Mouse (Mus musculus) heart, embryonic 14.5 days (tissue): ENCODE measurements at regions not wholly inside any gene's neighbourhood (a gene's known extent, or its start where the extent isn't known, plus 50 kb on each side); places are given as distances from the start of the nearest gene placed in this dataset.

Experiments used
- ATAC-seq: fragments of 200-750 bp; cut with Nextera tagmentation; 2 replicates; pipeline ENCODE4 v1.8.0; 2017; ENCODE audit warnings: low read depth, moderate TSS enrichment; ENCODE audit not compliant: insufficient number of reproducible peaks, insufficient read depth, low FRiP score
- H3K27ac ChIP-seq, 2 experiments: fragments of 200-500 bp in 1 of 2; fragments of 300-500 bp in 1 of 2; sonication (generic) in 1 of 2; replicated peaks in 1 of 2; 2 replicates each; pipeline ENCODE4 v1.5.1; 2012 to 2014; ENCODE audit warnings: low read depth in 2 of 2, low read length in 2 of 2, control low read depth in 1 of 2, mild to moderate bottlenecking in 1 of 2, mixed read lengths in 1 of 2; ENCODE audit not compliant: control insufficient read depth in 1 of 2, insufficient read depth in 1 of 2
- H3K27me3 ChIP-seq: fragments of 300-500 bp; sonication (generic); 2 replicates; pipeline ENCODE4 v1.6.1; 2014; ENCODE audit warnings: mild to moderate bottlenecking, low read length, control low read depth; ENCODE audit not compliant: control insufficient read depth, insufficient read depth
- H3K36me3 ChIP-seq: fragments of 300-500 bp; sonication (generic); 2 replicates; pipeline ENCODE4 v1.6.1; 2014; ENCODE audit warnings: mild to moderate bottlenecking, control low read depth, low read length, mixed read lengths; ENCODE audit not compliant: control insufficient read depth, insufficient read depth
- H3K4me1 ChIP-seq, 2 experiments: fragments of 200-500 bp in 1 of 2; fragments of 300-500 bp in 1 of 2; sonication (generic) in 1 of 2; 2 replicates each; pipeline ENCODE4 v1.6.1; 2012 to 2014; ENCODE audit warnings: low read length in 2 of 2, control low read depth in 1 of 2, mixed read lengths in 1 of 2; ENCODE audit not compliant: control insufficient read depth in 2 of 2, insufficient read depth in 2 of 2
- H3K4me2 ChIP-seq: fragments of 300-500 bp; sonication (generic); 2 replicates; pipeline ENCODE4 v1.6.1; 2014; ENCODE audit warnings: mild to moderate bottlenecking, low read length
- H3K4me3 ChIP-seq, 2 experiments: fragments of 200-500 bp in 1 of 2; fragments of 300-500 bp in 1 of 2; sonication (generic) in 1 of 2; 2 replicates each; pipeline ENCODE4 v1.5.1; 2012 to 2014; ENCODE audit warnings: low read length in 2 of 2, mild to moderate bottlenecking in 2 of 2, control low read depth in 1 of 2, low read depth in 1 of 2, moderate library complexity in 1 of 2; ENCODE audit not compliant: control insufficient read depth in 1 of 2, insufficient read depth in 1 of 2
- H3K9ac ChIP-seq: fragments of 300-500 bp; sonication (generic); 2 replicates; pipeline ENCODE4 v1.6.1; 2014; ENCODE audit warnings: mild to moderate bottlenecking, low read length
- H3K9me3 ChIP-seq: fragments of 300-500 bp; sonication (generic); 2 replicates; pipeline ENCODE4 v1.6.1; 2016; ENCODE audit warnings: low read length, control low read depth; ENCODE audit not compliant: control insufficient read depth
- WGBS: fragments of 180-500 bp; shearing (Covaris S2); extraction: QIAGEN DNeasy Blood & Tissue Kit; methylation state at CpG from one replicate; pipeline ENCODE4 v1.1.7; 2014; 5-methylcytosine and 5-hydroxymethylcytosine counted together

GRCm38 (mm10) chr13:5735027-5735624, 126.2 kb upstream of the Klf6 start:
- no peaks in the 10 kb centered on the region for H3K36me3 ChIP-seq
- H3K9me3 ChIP-seq = no peaks in the 10 kb centered on the region
- no peak overlapping the region for H3K27ac ChIP-seq
- no peaks in the 10 kb centered on the region for H3K4me1 ChIP-seq
- ATAC-seq = no peak
- H3K4me2 ChIP-seq = no peak overlapping the region
- no peaks in the 10 kb centered on the region for H3K27me3 ChIP-seq
- no peak overlapping the region for H3K9ac ChIP-seq
- H3K4me3 ChIP-seq = no peak overlapping the region

GRCm38 (mm10) chr13:5736472-5736871, 124.8 kb upstream of the Klf6 start:
- H3K36me3 ChIP-seq = no peaks in the 10 kb centered on the region
- ATAC-seq = no peak
- H3K4me3 ChIP-seq = no peak overlapping the region
- 72% methylated on average over 6 of the region's 6 CpGs for WGBS
- H3K4me1 ChIP-seq = no peaks in the 10 kb centered on the region
- no peak overlapping the region for H3K4me2 ChIP-seq
- H3K9ac ChIP-seq = no peak overlapping the region
- no peak overlapping the region for H3K27ac ChIP-seq
- H3K9me3 ChIP-seq = no peaks in the 10 kb centered on the region
- H3K27me3 ChIP-seq = no peaks in the 10 kb centered on the region

DNA sequence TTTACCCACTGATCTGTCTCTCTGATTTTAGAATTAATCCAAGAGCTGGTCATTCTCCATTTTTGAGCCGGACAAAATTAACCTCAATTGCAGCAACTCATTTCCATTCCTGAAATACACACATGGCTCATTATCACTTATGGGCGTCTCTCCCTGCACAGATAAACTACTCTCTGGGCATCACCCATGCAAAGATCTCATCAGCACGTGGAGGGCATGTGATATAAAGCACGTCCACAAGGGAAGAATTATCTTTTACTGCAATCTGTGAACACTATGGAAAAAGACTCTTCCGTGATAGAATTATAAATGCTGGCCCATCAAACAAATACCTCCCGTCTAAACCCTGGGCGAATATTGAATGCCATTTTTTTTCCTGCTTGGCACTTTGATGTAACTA, 124.1 kb upstream of the Klf6 start:
- no peaks in the 10 kb centered on the region for H3K4me1 ChIP-seq
- no peaks in the 10 kb centered on the region for H3K27me3 ChIP-seq
- H3K9ac ChIP-seq = no peak overlapping the region
- H3K27ac ChIP-seq = no peak overlapping the region
- WGBS = 78% methylated on average over 7 of the region's 7 CpGs
- no peak overlapping the region for H3K4me3 ChIP-seq
- H3K9me3 ChIP-seq = no peaks in the 10 kb centered on the region
- no peaks in the 10 kb centered on the region for H3K36me3 ChIP-seq
- no peak overlapping the region for H3K4me2 ChIP-seq
- no peak for ATAC-seq

- H3K27ac ChIP-seq = no peak overlapping the region
- H3K4me2 ChIP-seq = no peak overlapping the region
- no peaks in the 10 kb centered on the region for H3K4me1 ChIP-seq
- no peak overlapping the region for H3K9ac ChIP-seq
- H3K36me3 ChIP-seq = no peaks in the 10 kb centered on the region
- WGBS = 84% methylated on average over 1 of the region's 1 CpGs
- H3K27me3 ChIP-seq = no peaks in the 10 kb centered on the region
- ATAC-seq = no peak
- H3K4me3 ChIP-seq = no peak overlapping the region
- no peaks in the 10 kb centered on the region for H3K9me3 ChIP-seq
Measured at GRCm38 (mm10) chr13:5740805-5741204, 120.5 kb upstream of the Klf6 start.

- no peak for ATAC-seq
- no peak overlapping the region for H3K4me2 ChIP-seq
- no peaks in the 10 kb centered on the region for H3K9me3 ChIP-seq
- no peak overlapping the region for H3K27ac ChIP-seq
- no peak overlapping the region for H3K4me3 ChIP-seq
- H3K36me3 ChIP-seq = no peaks in the 10 kb centered on the region
- 79% methylated on average over 6 of the region's 6 CpGs for WGBS
- H3K9ac ChIP-seq = no peak overlapping the region
- H3K27me3 ChIP-seq = no peaks in the 10 kb centered on the region
- H3K4me1 ChIP-seq = no peaks in the 10 kb centered on the region
Measured at GRCm38 (mm10) chr13:5744949-5745348, 116.3 kb upstream of the Klf6 start.

- H3K4me2 ChIP-seq = no peak overlapping the region
- no peak overlapping the region for H3K4me3 ChIP-seq
- 87% methylated on average over 3 of the region's 3 CpGs for WGBS
- no peaks in the 10 kb centered on the region for H3K9me3 ChIP-seq
- H3K27ac ChIP-seq = no peak overlapping the region
- no peaks in the 10 kb centered on the region for H3K36me3 ChIP-seq
- H3K27me3 ChIP-seq = no peaks in the 10 kb centered on the region
- H3K4me1 ChIP-seq = no peaks in the 10 kb centered on the region
- no peak overlapping the region for H3K9ac ChIP-seq
- no peak for ATAC-seq
Measured at GRCm38 (mm10) chr13:5757176-5757575, 104.1 kb upstream of the Klf6 start.

GRCm38 (mm10) chr13:5757963-5758362, 103.3 kb upstream of the Klf6 start:
- Histone ChIP-seq H3K27me3 (no peaks in the 10 kb centered on the region), H3K9me3 (no peaks in the 10 kb centered on the region), H3K27ac (no peak overlapping the region), H3K36me3 (no peaks in the 10 kb centered on the region), H3K4me2 (no peak overlapping the region), H3K4me3 (no peak overlapping the region), H3K9ac (no peak overlapping the region), H3K4me1 (no peaks in the 10 kb centered on the region)
- ATAC-seq = no peak
- WGBS = 90% methylated on average over 1 of the region's 1 CpGs

GRCm38 (mm10) chr13:5760030-5760429, 101.3 kb upstream of the Klf6 start:
- no peak overlapping the region for H3K4me3 ChIP-seq
- H3K4me1 ChIP-seq = no peaks in the 10 kb centered on the region
- H3K27me3 ChIP-seq = no peaks in the 10 kb centered on the region
- H3K4me2 ChIP-seq = no peak overlapping the region
- H3K9me3 ChIP-seq = no peaks in the 10 kb centered on the region
- no peak for ATAC-seq
- no peaks in the 10 kb centered on the region for H3K36me3 ChIP-seq
- H3K9ac ChIP-seq = no peak overlapping the region
- H3K27ac ChIP-seq = no peak overlapping the region
